Mouse (Mus musculus) regulatory T cell (primary cell): ENCODE results near the gene Mgarp.
"Not testable (repeated sequence)": the region's sequence is repeated elsewhere in the genome, so short reads cannot be mapped to it uniquely, and the experiment has no call there.

Experiments
- in situ Hi-C: fragments of 300-600 bp; cut with MboI, MseI; formaldehyde crosslinking; loops from one replicate; pipeline ENCODE4 v1.15.1; 2025; ENCODE audit warnings: high pct_unique_total_duplicates

Mgarp gene

GRCm38 (mm10) chr3:51396219-51397068 is at the start of gene Mgarp:
Gene Mgarp, minus strand, starts transcription at chr3:51396738.
- in situ Hi-C loops: no loop called here

DNA sequence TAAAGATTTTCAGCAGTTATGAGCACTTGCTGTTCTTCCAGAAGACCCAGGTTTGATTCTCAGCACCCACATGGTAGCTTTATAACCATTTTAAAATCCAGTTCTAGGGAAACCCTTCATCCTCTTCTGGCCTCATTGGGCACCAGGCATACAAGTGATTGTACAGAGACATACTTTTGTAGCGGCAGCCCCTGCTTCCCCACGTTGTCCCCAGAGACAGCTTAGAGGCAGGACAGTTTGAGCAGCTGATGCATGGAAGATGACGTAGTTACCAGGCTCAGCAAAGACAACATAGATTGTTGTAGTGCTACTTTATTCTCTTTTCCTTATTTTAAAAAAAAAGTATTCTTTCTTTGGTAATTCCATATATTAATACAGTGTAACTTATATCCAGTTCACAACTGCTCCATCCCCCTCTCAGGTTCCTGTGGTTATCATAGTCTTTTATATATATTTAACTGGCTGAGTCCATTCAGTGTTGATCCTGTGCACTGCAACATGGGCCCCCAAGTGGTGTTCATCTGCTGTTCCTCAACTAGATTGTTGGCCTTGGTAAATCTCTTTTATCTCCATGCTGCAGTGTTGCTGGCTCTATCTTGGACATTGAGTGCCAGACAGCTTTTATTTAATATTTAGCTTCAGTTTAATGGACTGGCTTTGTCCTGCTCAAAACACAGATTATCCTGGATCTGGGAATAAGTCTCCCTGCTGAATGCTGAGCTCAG is 38.5 kb upstream of the Mgarp start:
- in situ Hi-C loops: no loop called here

DNA sequence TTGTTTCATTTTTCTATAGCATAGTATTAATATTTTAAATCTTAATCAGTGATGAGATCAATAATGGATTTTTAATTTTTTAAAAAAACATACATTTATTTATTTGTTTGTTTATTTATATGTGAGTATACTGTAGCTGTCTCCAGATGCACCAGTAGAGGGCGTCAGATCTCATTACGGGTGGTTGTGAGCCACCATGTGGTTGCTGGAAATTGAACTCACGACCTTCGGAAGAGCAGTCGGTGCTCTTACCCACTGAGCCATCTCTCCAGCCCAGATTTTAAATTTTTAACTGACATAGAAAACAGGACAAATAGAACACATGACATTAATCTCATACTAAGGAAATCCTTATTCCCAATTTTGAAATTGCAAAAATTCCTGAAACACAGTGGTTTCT is 37.8 kb upstream of the Mgarp start:
- in situ Hi-C loops: not testable (repeated sequence)

GRCm38 (mm10) chr3:51425394-51425793 is 28.9 kb upstream of the Mgarp start:
- in situ Hi-C loops: no loop called here

DNA sequence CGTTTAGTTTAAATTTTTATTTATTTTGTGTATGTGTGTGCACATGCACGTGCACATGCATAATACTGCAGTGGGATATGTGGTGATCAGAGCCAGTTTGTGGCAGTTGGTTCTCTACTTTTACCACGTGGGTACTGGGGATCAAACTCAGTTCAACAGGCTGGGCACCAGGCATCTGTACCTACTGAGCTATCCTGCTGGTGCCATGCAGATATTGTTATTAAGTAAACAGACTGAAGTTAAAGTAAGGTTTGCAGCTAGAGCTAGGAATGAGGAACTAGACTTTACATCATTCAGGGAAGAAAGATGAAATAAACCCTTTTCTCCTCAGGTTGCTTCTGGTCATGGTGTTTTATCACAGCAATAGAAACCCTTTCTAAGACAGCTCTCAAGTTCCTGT is 25.4 kb upstream of the Mgarp start:
- in situ Hi-C loops: no loop called here

DNA sequence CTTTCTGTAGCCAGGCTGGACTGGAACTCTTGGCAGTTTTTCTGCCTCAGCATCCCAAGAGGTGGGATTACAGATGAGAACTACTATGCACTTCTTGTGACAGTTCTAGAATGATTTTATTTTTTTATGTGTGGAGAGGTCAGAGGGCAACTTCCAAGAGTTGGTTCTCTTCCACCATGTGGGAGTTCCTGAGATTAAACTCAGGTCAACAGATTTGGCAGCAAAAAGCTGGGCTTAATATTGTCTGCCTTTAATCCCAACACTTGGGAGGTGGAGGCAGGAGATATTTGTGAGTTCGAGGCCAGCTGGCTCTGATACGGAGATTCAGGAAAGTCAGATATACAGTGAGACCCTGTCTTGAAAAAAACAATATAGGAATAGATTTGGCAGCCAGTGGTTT is 21.4 kb upstream of the Mgarp start:
- in situ Hi-C loops: no loop called here

- in situ Hi-C loops: no loop called here
Measured at GRCm38 (mm10) chr3:51417485-51417884, 20.9 kb upstream of the Mgarp start.

- in situ Hi-C loops: no loop called here
Measured at GRCm38 (mm10) chr3:51417135-51417458, 20.6 kb upstream of the Mgarp start.

GRCm38 (mm10) chr3:51416364-51417134 is 20.0 kb upstream of the Mgarp start:
- in situ Hi-C loops: no loop called here

DNA sequence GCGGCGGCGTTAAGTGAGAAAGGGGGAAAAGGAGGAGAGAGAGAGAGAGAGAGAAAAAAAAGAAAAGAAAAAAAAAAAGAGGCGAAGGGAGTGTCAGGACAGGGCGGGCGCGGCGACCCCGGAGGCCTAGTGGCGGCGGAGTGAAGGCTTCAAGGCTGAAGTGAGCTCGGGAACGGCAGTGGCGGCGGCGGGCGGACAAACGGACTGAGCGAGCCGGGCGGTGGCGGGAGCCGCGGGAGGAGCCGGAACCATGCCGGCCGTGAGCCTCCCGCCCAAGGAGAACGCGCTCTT is 19.5 kb upstream of the Mgarp start:
- in situ Hi-C loops: no loop called here

DNA sequence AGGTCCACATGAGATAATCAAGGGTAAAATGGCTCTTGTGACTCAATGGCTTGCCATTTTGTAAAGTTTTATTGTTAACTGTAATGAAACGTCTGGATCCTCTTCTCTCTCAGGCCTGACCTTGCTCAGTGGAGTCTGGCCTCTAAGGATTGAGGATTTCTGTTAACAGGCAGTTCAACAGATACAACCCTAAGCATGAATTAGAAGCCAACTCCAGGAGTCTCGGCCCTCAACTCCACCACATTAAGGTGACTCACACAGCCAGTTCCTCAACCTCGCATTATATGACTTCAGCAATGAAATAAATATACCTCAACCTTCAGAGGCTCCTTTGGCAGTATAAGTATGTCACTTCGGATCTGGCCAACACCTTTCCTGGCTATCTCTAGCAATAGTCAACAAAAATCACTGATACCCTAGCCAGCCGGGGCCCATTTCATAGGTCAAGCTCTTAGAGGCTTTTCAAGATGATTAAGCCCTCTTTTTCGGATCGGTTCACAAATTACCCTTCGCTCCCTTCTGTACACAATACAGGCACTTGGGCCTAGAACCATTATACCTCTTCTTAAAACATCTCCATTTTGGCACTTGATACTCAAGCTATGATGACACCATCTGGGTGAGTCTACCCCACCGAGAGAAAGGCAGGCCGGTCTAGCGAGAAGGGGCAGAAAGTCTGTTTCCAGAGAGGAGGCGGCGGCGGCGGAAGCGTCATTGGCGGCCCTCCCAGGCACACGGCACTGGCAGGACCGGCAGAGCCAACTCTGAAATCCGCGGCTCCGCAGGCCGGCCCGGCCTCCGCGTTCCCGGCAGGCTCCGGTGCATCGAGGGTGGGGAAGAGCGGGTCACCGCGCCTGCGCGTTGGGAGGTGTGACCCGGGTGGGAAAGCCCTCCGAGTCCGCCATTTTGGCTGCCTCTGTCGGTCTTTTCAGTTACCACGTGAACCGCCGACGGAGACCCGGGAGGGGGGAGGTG is 18.8 kb upstream of the Mgarp start, which contains the start of gene Naa15:
TSS of gene Naa15 (plus strand) at position 51 of the 975 bp plus-strand sequence.
- in situ Hi-C loops: no loop called here

- in situ Hi-C loops: no loop called here
Measured at GRCm38 (mm10) chr3:51413276-51413675, 16.7 kb upstream of the Mgarp start.

GRCm38 (mm10) chr3:51412457-51412856 is 15.9 kb upstream of the Mgarp start:
- in situ Hi-C loops: no loop called here

- in situ Hi-C loops: no loop called here
Measured at GRCm38 (mm10) chr3:51408561-51409183, 12.1 kb upstream of the Mgarp start, which contains the start of gene Ndufc1. Gene Ndufc1, minus strand, starts transcription at chr3:51408988.

- in situ Hi-C loops: no loop called here
Measured at GRCm38 (mm10) chr3:51407870-51408560, 11.5 kb upstream of the Mgarp start.

DNA sequence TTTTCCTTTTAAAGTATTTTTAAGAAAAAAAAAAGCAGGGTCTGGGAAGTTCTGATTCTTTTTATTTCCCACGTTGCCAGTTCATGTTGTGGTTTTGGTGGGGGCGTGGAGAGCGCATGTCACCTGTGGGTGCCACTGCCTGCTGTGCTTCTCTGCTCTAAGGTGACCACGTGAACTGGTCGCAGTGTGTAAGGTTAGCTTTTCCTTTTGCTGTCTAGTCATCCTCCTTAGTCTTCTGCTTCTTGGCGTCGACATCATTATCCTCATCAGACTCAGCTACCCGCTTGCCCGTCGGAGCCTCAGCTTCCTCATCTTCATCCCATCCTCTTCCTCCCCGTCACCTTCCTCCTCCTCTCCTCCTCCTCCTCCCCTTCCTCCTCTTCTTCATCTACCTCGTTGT is 6.1 kb upstream of the Mgarp start:
- in situ Hi-C loops: no loop called here

GRCm38 (mm10) chr3:51402054-51402453 is 5.5 kb upstream of the Mgarp start:
- in situ Hi-C loops: not testable (repeated sequence)

- in situ Hi-C loops: no loop called here
Measured at GRCm38 (mm10) chr3:51400682-51401081, 4.1 kb upstream of the Mgarp start.

- in situ Hi-C loops: no loop called here
Measured at GRCm38 (mm10) chr3:51399531-51399930, 3.0 kb upstream of the Mgarp start.

GRCm38 (mm10) chr3:51398667-51399066 is 2.1 kb upstream of the Mgarp start:
- in situ Hi-C loops: no loop called here
